Mouse (Mus musculus) MN1 (cell line): Measurements from ENCODE around the gene Dguok.
A peak's percentile ranks its signal among the peaks of the same experiment; 100 is the strongest.

Experiments used
- DNase-seq: peaks from one replicate; pipeline ENCODE4 v3.0.0-alpha.2; 2016; ENCODE audit warnings: low spot score

Dguok gene

GRCm38 (mm10) chr6:83499078-83499477 is 7.7 kb downstream of the Dguok start:
- DNase-seq = no peak

- DNase-seq = peak; percentile 58
Observed at GRCm38 (mm10) chr6:83496753-83497710, 9.7 kb downstream of the Dguok start.

DNA sequence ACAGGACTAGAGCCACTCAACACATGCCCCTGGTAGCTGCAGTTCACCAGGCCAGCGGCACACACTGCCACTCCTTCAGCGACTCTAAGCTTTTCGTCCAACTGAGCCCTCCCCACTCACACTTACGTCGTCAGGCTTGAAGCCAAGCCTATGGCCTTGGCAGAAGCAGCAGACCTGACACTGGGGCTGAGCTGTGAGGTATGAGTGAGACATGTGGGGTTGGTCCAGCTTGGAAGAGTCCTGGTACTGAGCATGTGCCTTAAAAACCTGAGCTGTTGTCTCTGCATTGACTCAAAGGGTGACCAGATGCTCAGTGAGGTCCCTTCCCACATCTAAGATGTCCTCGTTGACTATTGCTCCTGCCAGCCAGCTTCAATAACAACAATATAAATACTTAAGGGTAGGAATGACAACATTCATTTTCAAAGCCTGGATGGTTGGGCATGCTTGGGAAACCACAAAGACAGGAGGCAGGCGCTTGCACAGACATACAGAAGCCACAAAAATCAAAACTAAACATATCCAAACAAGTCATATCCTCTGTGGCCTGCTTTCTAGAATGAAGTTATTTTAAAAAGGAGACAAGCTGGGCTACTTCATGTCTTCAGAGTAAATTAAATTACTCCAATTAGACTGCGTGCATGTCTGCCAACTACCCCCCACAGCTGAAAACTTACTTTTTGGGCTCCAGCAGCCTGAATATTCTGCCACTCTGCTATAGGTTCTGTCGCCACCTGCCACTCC is 10.6 kb downstream of the Dguok start:
- peak; percentile 83 for DNase-seq

GRCm38 (mm10) chr6:83490622-83491021 is 16.1 kb downstream of the Dguok start:
- no peak for DNase-seq

- DNase-seq = no peak
Observed at GRCm38 (mm10) chr6:83488200-83488599, 18.6 kb downstream of the Dguok start.

- no peak for DNase-seq
Observed at GRCm38 (mm10) chr6:83487298-83487697, 19.5 kb downstream of the Dguok start.

DNA sequence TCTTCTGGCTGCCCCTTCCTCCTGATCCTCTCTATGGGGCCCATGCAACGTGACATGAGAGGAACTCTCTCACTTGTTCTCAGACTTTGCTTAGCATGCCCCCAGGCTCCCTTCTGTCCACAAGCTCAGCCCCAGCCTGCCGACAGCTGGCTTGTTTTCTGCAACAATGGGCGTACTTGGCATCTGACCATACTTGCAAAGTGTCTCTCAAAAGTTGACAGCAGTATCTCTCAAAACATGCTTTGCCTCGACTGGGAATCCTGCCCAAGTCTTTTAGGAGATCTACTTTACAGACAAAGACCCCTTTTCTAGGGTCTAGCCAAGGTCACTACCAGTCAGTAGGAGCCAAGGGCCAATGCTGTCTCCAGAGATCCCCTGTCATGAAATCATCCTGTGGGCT is 20.9 kb downstream of the Dguok start:
- DNase-seq = no peak

DNA sequence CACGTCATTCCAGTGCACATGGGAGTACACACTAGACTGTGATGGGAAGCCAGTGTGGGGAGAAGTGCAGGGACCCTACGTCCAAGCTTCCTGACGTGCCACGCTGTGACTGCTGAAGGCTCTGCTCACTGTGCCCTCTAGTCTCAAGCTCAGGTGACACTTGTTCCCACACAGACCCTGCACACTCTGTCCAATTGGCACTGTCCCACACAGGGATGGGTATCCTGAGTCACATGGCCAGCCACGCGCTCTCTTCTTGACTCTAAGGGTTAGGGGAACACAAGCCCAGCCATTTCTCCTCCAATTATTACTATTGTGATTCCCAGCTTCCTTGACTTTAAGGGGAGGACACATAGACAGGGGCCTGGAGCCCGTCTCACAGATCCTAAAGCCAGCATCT is 23.0 kb downstream of the Dguok start:
- DNase-seq = no peak

DNA sequence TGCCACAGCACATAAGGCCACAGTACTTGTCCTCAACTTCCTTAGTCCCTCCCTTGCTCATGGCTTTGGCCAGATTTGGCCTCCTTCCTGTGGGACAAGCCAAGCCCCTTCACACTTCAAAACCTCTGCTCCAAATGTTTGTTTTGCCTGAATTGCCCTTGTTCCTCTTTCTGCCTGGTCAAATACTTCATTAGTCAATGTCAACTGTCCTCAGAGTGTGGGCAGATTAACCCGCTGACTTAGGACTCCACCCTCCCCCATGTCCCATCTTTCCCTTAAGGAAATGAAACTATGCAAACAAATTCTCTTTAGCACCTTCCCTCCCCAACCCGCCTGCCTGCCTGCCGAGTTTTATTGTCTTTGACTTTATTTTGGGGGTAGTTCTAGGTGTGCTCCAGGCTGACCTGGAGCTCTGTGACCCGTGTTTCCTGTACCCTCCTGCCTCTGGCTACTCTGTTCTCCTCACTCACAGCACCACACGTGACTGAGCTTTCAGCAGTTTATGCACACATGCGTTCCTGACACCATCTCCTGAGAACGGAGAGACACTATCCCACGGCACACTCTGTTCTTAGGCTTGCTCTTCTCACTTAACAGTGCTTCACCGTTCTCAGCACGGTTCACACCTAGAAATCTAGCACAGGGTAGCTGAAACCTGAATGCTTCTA is 24.2 kb downstream of the Dguok start:
- DNase-seq = no peak

DNA sequence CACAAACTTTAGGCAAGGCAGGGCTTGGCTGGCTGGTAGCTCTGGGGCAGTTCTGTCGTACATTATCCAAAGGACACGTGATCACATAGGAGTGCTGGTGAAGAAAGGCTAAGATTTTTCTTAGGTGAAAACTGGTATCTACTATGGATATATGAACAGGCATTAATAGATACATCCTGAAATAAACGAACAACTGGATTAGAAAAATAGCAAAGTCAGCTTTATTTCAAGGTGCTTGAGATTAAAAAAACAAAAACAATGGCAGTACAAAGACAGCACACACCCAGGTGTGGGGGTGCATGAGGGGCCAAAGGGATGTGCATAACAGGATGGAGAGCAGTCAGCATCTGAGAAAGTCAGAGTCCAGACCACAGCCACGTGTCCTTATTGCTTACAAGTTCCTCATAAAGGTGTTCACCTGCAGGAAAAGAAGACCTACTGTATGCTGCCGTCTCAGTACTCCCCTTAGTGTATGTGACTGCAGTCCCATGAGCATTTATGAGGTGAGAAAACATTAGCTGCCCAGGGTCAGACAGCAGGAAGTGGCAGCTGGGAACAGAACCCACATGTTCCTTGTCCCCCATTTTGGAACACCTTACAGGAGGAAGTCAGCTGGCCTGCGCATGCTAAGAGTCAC is 26.6 kb downstream of the Dguok start:
- no peak for DNase-seq

DNA sequence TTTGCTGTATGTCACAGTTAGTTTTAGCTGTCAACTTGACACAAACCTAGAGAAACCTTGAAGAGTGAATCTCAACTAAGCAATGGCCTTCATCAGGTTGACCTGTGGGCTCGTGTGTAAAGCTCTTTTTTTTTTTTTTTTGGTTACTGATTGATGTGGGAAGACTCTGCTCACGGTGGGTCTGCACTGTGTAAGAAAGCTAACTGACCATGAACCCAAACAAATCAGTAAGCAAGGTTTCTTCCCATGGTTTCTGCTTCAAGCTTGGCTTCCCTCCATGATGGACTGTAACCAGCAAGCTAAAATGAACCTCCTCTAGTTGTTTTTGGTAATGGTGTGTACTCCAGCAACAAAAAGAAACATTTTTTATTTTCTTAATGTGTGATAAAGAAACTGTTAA is 27.6 kb downstream of the Dguok start:
- DNase-seq = no peak

- no peak for DNase-seq
Observed at GRCm38 (mm10) chr6:83478628-83479027, 28.1 kb downstream of the Dguok start.

DNA sequence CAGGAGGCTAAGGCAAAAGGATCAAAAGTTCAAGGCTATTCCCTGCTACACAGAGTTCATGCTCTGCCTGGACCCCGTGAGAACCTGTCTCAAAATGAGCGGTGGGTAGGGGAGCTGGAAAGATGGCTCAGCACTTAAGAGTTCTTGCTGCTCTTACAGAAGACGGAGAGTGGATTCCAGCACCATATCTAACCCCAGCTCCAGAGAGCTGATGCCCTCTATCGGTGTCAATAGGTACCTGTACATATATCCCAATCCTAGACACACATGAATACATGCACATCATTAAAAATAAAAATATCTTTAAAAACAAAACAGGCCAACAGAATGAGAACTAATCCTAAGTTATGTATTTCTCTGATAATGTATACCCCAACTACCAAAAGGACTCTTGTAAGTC is 28.6 kb downstream of the Dguok start:
- no peak for DNase-seq

- DNase-seq = no peak
Observed at GRCm38 (mm10) chr6:83475431-83475830, 31.3 kb downstream of the Dguok start.

- no peak for DNase-seq
Observed at GRCm38 (mm10) chr6:83473240-83473639, 33.5 kb downstream of the Dguok start.

DNA sequence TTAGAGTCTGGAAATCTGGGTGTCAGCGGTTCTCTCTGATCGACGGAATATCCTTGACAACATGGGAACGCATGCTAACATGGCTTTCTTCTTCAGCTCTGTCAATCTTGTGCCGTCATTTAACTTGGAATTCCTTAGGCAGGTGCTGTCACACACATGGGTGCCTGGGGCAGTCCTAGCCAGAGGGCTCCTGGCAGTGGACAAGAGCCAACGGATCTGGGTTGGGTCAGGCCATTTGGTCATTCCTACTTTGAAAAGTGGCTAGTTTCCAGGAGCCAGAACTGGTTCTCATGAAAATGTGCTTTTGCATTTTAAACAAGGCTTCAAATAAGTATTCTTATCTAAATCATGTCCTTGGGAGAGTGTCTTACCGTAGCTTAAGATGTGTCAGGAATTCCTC is 35.0 kb downstream of the Dguok start:
- no peak for DNase-seq

GRCm38 (mm10) chr6:83464011-83464410 is 42.8 kb downstream of the Dguok start:
- DNase-seq = no peak

- no peak for DNase-seq
Observed at GRCm38 (mm10) chr6:83459034-83459644, 47.6 kb downstream of the Dguok start, which contains the start of gene Tet3. Tet3 (minus strand) TSS chr6:83459084.

DNA sequence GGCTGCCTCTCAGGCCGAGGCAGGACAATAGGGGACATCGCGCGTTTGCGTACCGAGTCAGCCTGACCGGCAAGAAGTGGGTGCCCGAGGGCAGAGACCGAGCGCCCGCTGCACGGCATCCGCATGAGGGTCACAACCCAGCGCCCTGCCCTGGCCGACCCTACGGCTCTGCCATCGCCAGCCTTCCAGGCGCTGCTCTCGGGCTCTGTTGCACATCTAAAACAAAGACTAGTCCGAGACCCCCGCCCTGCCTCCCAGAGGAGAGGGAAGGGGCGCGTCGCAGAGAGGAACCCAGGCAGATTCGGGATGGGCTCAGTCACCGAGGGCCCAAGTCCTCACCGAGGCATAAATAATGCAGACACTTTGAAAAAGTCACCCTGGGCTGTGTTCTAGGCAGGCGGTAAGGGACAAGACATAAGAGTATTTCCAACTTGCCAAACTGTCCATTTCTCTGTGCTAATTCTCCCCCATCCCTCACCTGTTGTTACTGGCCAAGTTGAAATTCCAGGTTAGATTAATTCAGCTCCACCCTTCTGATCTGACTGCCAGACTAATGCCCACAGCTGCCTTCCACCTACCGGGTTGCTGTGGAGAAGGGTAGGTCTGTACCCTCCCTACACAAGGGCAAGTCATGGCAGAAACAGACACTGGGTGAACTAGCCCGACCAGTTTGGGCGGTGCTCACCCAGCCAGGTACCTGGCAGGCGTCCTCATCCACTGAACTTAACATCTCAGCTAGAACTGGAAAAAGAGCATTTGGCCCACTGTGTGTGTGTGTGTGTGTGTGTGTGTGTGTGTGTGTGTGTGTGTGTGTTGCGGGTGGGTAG is 49.6 kb downstream of the Dguok start:
- DNase-seq = peak; percentile 26

DNA sequence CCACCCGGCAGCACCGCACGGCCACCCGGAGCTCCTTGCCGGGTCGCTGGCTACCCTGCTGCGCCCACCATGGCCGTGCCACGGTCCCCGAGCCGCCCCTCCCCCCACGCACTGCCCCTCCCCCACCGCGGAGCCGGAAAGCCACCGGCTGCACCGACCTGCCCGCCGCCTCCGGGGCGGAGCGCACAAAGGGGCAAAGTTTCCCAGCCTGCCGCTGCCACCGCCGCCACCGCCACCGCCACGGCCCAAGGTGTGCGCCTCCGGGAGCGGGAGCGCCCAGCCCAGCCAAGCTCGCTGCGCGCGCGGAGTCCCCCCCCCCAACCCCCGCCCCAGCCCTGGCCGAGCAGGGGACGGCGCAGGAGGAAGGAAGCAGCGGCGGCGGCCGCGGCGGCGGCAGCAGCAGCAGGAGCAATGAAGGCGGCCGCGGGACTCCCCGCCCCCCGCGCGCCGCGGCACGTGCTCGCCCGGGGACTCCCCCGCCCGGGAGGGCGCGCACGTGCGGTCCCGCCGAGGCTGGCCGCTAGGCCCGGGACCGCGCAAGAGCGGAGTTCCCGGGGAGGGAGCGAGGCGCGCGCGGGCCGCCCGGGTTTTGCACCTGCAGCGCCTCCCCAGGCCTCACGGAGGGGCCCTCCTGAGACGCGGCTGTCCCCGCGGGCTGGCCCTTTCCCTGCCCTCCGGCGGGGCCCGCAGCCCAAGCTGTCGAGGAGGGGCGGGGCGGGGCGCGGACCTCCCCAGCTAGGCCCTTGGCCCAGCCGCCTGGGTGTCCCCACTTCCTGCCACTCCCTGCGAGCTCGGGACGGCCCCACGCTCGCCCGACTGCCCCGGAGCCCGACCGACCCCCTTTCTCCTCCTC is 50.4 kb downstream of the Dguok start:
- peak; percentile 79 for DNase-seq
